Mouse (Mus musculus): ENCODE measurements around the gene Pde10a. TPM values are rescaled to one million over a fixed set of nuclear protein-coding genes. Genes with fewer than 3 reads are reported as not detected.

Gene Pde10a
- polyA plus RNA-seq, 1 experiment from 2014 or later: 6.2 TPM

DNA sequence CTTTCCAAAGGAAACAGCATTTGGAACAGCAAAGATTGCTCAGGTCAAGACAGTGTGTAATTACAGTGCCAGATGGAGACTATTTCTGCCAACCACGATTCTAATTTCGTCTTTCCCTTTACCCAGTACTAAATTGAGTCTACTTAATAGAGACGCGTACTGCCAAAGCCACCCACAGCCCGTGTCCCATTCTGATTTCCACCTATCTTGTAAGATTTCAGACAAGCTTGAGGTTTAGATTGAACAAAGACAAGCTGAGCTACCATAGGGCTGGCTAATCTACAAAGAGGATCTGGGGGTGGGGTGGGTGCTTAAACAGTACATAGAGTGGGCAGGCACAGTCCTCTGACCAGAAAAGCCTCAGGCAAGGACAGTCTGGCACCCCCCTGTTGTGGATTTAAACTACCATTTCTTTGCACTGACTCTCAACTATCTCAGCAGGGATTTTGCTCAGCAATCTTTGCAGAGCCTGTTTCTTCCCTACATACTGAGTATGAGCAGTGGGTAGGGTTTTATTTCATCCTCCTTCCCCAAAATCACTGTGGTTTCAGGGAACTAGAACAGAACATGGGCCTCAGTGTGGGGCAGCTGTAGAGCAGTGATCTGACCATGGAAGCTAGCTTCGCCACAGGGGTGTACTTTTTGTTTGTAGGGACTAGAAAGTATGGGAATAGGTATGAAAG, 507.3 kb downstream of the Pde10a start:
- Histone ChIP-seq H3K36me3 (no peaks in the 10 kb centered on the region), H3K4me3 (no peak overlapping the region), H3K27me3 (no peaks in the 10 kb centered on the region), H3K4me1 (peaks cover 12% of the 10 kb centered on the region), H3K4me2 (no peak overlapping the region), H3K9me3 (no peaks in the 10 kb centered on the region), H3K27ac (no peak overlapping the region), H3K9ac (no peak overlapping the region)
- WGBS: 53% methylated on average over 6 of the region's 6 CpGs
- ATAC-seq (ENCODE audit: insufficient number of reproducible peaks, insufficient read depth, low FRiP score, low TSS enrichment, low read depth): no peak

DNA sequence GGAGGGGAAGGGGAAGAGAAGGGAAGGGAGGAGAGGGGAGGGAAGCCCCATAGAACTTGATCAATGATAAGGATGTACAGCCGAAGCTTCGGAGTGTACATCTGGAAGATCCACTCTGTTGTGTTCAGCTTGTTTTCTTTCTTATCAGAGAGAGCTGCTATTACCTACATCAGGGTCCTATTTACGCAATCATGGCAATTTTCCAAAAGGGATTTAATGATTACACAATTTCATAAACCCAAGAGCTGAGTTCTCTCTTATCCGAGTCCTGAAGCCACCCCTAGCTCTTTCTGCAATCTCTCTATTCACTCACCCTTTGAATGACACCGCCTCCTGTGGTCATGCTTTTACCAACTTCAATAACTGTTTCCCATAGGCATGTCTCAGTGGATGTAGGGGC, 508.3 kb downstream of the Pde10a start:
- Histone ChIP-seq H3K27ac (no peak overlapping the region), H3K4me2 (no peak overlapping the region), H3K9me3 (no peaks in the 10 kb centered on the region), H3K4me1 (peaks cover 12% of the 10 kb centered on the region), H3K4me3 (no peak overlapping the region), H3K27me3 (no peaks in the 10 kb centered on the region), H3K36me3 (no peaks in the 10 kb centered on the region), H3K9ac (no peak overlapping the region)
- WGBS: 79% methylated on average over 5 of the region's 5 CpGs
- no peak for ATAC-seq (ENCODE audit: insufficient number of reproducible peaks, insufficient read depth, low FRiP score, low TSS enrichment, low read depth)

DNA sequence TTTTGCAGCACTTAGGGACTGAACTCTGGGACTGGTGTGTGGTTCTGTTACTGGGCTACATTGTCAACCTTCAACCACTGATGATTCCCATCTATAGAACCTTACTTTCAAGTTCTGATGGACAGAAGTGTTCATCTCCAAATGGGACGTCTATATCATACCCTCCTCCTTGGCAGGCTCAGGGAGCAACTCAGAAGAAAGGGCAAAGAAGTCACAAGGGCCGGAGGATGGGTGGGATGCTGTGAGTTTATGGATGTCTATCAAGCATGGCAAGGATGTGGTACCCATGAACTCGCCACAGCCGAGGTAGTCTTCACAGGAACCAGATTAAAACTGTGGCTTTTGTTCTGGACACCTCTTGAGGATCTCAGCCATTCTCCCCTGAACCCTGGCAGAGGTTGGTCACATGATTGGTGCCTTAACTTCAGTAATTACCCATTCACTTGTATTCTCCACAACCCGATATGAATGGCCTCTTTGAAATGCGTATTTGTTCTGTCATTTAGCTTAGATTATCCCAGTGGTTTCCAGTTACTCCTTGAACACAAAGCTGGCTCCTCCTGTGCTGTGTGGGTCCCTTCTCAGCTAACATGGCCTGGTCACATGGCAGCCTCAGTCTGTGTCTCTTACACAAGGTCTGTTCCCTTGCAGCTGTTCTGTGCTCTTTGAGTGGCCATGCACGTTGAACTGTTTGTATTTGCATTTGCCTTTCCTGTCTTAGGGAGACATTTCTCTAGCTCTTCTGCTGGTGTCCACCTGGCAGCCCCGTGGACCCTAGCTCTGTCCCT, 510.6 kb downstream of the Pde10a start:
- H3K27ac ChIP-seq: no peak overlapping the region
- no peak overlapping the region for H3K9ac ChIP-seq
- 58% methylated on average over 8 of the region's 8 CpGs for WGBS
- no peaks in the 10 kb centered on the region for H3K36me3 ChIP-seq
- no peaks in the 10 kb centered on the region for H3K27me3 ChIP-seq
- ATAC-seq (ENCODE audit: insufficient number of reproducible peaks, insufficient read depth, low FRiP score, low TSS enrichment, low read depth): no peak
- H3K4me3 ChIP-seq: no peak overlapping the region
- no peak overlapping the region for H3K4me2 ChIP-seq
- peaks cover 12% of the 10 kb centered on the region for H3K4me1 ChIP-seq
- no peaks in the 10 kb centered on the region for H3K9me3 ChIP-seq

Other genes with a start within 250 kb of the Pde10a start
- gene Mpc1, start 242.5 kb upstream of the Pde10a start, polyA plus RNA-seq (2015; fragmentation: Nextera tagmentation; extraction: Ambion mirVana): 150 and 154 TPM in 2 replicates
- gene Sft2d1, start 214.3 kb upstream of the Pde10a start, polyA plus RNA-seq (2015; fragmentation: Nextera tagmentation; extraction: Ambion mirVana): 58.9 and 67.8 TPM in 2 replicates
- 0.45 and 0.52 TPM in 2 replicates for gene Prr18, start 187.9 kb upstream of the Pde10a start, polyA plus RNA-seq (2015; fragmentation: Nextera tagmentation; extraction: Ambion mirVana)
- 0.81 and 1.4 TPM in 2 replicates for gene T2, start 169.4 kb upstream of the Pde10a start, polyA plus RNA-seq (2015; fragmentation: Nextera tagmentation; extraction: Ambion mirVana)
- gene T, start 90.9 kb upstream of the Pde10a start, polyA plus RNA-seq (2015; fragmentation: Nextera tagmentation; extraction: Ambion mirVana): 0.99 and 1.0 TPM in 2 replicates
- 0.43 TPM in 1 of 2 replicates, not detected in the other for gene Gm17087, start 41.6 kb downstream of the Pde10a start, polyA plus RNA-seq (2015; fragmentation: Nextera tagmentation; extraction: Ambion mirVana)

Measured in embryonic facial prominence, embryonic 13.5 days (tissue).